Mouse (Mus musculus) urinary bladder, postnatal 10 days (tissue): ENCODE measurements around the gene Slc22a17.

Experiments used
- DNase-seq: peaks from one replicate; pipeline ENCODE4 v3.0.0; 2022; ENCODE audit warnings: low spot score

Slc22a17 gene

GRCm38 (mm10) chr14:54939434-54940175 is 26.7 kb upstream of the Slc22a17 start:
- no peak for DNase-seq

DNA sequence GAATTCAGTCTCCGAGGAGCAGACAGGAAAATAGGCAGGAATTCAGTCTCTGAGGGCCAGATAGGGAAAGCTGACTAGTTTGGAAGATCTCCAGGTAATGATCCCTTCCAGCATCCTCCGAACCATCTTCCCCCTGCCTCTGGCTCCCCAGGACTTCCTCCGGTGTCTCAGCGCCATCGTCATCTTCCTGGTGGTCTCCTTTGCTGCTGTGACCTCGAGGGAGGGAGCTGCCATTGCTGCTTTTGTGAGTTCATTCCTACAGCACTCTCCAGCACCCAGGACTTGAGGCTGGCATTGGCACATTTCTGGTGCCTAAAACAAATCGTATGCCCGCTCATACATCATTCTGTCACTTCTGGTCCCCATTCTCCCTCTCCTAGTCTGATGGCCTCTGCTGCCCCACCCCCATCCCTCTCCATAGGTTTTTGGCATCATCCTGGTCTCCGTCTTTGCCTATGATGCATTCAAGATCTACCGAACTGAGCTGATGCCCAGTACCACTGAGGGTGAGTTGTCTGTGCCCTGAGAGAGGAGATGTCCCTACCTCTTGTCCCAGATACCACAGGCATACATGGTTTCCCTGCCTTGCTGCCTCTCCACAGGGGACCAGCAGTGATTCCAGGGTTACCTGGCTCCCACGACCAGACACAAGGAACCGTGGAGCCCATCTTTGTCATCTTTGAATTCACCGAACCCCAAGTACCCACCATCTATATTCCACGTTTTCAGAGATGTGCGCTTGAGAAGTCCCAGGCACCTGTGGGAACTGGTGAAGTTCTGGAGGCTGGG is 25.7 kb upstream of the Slc22a17 start:
- no peak for DNase-seq

DNA sequence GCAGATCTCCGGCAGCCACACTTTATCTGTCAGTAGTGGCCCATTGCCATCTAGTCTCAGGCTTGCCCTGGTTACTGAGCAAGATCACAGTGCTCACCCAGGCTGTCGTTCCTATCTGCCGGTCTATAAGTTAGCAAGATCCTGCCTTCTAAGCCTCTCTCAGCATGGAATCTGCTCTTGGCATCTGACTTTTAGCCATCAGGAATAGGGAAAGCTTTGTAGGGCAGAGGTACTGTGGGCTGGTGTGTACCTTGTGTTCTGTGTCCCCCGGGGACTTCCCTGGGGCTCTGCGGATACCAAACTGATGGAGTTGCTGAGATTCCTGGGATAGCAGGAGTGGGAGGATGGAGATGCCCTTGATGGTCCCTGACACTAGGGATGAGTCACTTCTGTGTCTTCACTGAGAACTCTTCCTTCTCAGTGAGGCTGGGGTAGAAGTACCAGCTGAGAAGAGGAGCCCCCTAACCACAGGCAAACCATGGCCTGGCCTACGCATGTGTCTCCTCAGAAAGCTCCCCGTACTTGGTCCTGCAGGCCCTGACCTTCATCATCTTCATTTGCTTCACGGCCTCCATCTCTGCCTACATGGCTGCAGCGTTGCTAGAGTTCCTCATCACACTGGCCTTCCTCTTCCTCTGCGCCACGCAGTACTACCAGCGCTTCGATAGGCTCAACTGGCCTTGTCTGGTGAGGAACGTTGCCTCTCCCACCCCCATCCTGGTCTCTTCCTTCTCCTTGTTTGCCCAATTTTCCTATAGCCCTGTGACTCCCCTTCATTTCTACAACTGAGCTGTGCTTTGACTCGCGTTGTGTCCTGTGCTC is 24.6 kb upstream of the Slc22a17 start:
- DNase-seq = no peak

- DNase-seq = no peak
Measured at GRCm38 (mm10) chr14:54936831-54937160, 23.9 kb upstream of the Slc22a17 start.

- DNase-seq = no peak
Measured at GRCm38 (mm10) chr14:54935904-54936830, 23.2 kb upstream of the Slc22a17 start, which contains the start of gene Cmtm5. Gene Cmtm5 (plus strand): TSS chr14:54936261.

DNA sequence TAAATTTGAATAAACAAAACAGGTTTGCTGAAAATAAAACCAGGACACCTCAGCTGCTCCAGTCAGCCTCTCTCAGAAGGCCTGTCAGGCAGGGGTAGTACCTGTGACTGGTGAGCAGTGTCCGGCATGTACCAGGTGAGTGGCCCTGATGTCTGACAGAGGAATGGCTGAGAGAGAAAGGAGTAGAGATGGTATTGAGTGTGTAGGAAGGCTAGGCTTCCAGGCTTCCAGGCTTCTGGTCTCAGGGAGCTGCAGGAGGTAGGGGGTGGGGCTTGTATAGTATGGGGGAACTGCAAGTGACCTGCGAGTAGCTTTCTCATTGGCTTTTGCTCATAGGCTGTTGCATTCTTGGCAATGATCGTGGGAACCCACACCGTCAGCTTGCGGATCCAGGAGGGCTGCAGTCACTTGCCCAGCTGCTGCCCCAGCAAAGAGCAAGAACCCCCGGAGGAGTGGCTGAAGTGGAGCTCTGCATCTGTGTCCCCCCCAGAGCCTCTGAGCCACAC is 19.8 kb upstream of the Slc22a17 start, which contains the start of gene Il25:
TSS of gene Il25 (plus strand) at position 51 of the 506 bp plus-strand sequence.
- DNase-seq = no peak

GRCm38 (mm10) chr14:54930431-54930830 is 17.5 kb upstream of the Slc22a17 start:
- no peak for DNase-seq

DNA sequence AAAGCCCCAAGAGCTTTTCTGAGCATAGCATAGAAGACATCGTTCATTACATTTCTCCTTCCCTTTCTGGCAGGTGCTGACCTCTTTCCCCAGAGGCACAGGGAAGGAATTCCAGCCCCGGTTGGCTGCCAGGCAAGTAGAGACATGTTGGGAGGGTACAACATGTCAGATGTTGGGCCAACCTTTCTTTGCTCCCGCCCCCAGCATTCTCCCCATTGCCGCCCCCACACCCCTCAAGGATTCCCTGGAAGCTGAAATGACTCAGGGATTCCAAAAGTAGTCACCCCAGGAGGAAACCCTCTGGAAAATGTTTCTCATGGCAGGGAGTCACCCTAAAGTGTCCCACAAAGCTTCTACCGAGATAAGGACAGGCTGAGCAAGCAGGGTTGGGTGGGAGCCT is 16.9 kb upstream of the Slc22a17 start:
- no peak for DNase-seq

DNA sequence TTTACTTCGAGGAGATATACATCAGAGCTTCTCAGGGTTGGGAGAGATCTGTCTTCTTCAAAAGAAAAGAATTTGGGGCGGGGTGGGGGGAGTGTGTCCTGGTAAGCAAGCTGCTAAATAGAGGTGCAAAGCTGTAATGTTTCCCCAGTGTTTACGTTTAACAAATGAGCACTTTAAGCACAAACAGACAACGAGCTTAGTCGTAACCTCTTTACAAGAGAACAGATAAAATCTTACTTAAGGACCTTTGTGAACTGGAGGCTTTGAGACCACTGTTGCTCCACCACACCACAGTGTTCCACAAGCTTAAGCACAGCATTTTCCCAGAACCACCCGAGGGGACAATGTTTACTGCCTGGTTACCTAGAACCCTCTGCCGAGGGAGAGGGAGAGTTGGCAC is 14.4 kb upstream of the Slc22a17 start:
- no peak for DNase-seq

DNA sequence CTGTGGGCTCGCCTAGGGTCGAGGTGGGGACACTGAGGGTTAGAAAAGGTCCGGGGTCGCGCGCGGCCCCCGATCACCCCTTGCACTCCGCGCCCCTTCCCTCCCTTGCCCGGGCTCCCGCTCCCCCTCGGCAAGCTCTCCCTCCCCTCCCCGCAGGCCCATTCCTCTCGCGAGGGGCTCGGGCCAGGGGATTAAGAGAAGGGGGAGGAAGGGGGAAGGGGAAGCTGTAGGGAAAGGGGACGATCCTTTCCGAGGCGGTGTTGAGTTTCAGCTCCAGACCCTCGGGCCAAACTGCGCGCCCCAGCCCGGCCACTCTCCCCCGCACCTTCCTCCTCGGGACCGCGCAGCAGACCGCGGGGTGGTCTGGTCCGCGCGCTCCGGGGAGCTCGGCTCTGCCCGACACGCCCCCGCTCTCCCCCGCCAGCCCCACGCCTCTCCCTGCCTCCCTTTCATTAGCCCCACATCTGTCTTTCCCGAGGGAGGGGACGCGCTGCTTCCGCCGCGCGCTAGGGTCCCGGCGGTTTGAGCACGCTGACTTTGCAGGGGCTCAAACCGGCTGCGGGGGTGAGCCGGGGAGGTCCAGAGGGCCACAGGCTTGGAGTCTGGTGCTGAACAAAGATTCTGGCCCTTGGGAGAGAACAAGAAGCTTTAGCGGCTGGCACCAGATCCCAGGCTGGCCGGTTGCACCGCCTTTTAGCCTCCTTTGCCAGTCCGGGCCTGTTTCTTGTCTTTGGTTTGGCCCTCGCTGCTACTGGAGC is 13.6 kb upstream of the Slc22a17 start:
- no peak for DNase-seq

DNA sequence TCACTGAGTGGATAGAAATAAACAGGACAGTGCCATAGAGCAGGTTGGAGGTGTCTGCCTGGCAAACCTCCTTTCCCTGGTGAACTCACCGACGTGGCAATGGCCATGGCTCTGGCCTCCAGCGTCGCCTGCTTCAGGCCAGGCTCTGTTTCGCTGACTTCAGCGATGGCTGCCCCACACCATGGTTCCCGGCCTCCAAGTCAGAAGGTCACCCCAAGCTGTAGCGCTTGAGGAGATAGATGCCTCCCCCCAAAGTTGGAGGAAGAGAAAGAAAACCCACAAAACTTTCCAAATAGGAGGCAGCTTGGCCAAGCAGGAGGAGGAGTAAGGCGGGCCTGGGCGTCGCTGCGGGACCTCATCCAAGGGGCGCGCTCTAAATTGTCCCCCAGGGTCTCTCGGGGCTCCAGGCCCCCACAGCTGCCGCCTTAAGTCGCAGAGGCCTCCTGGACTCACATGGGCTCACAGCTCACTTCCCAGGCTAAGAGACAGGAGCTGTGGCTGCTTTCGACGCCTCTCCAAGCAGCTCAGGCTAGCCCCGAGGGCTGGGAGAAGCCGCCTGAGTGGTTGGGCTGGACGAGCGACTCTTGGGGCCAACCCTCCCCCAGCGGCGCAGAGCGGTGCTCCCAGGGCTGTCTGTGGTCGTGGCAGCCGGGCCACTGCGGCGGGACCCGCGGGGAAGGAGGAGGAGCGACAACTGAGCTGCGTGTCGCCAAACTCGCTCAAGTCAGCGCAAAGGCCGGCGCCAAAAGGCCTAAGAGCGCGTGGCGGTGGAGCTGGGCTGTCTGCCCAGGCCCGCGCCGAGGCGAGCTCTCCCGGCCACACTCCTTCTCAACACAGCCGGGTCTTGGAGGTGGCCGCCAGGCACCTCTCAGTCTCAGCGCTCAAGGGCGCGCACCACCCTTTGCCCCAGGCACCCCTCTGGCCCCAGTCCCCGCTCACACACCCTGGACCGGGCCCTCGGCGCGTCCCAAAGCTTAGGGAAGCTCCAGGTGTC is 12.7 kb upstream of the Slc22a17 start, which contains the start of gene Efs:
TSS of gene Efs (minus strand) at position 778 of the 994 bp plus-strand sequence.
- peak; percentile 44 for DNase-seq

DNA sequence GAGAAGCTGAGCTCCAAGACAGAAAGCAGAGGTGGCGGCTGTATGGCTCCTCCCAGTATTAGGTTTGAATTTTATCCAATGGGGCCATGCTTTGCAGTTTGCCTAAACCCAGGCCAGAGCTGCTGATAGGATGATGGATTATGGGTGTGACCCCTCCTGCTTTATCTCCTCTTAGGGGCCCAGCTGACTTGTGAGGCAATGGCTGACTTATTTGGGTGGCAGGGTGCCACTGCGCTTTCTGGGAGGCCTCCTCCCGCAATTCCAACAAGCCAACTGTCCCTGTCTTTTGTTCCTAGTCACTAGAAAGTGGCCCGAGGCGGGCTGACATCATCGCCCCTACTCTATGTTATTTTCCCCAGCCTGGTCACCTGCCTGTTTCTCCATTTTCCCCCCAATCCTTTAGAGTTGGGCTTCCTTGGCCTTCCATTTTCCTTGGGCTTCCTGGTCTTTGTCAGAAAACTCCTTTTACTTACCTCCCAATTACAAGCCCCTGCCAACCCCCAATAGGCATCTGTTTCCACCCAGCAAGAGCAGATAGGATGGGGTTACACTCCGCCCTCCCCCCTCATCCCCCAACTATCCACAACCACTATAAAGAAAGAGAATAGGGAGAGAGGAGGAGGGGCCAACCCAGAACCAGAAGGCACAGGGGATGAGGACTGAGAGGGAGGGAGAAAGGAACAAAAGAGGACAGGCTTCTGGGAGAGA is 11.9 kb upstream of the Slc22a17 start:
- DNase-seq = no peak

DNA sequence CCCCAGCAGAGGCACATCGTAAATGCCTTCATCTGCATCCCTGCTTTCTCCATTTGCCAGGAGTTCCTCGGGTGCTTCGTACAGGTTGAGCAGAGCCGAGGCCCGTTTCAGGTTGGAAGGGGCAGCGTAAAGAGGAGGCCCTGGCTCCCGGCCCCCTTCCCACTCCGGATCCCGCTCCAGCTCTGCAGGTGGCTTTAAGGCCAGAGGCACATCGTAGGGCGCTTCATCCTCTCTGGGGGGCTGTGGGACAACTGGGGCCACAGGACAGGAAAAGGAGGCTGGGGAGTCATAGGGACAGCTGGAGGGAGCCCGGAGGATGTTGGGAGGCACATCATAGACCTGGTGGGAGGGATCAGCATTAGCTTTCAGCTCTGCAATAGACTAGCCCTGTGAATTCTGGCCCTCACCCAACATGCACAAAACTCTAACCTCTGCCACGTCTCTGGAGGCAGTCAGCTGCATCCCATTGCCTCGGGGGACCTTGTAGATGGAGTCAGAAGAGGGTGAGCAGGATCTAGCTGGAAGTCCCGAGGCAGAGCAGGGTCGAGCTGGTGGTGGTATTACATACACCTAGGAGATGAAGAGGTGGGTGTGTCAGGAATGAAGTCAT is 7.2 kb upstream of the Slc22a17 start:
- no peak for DNase-seq

DNA sequence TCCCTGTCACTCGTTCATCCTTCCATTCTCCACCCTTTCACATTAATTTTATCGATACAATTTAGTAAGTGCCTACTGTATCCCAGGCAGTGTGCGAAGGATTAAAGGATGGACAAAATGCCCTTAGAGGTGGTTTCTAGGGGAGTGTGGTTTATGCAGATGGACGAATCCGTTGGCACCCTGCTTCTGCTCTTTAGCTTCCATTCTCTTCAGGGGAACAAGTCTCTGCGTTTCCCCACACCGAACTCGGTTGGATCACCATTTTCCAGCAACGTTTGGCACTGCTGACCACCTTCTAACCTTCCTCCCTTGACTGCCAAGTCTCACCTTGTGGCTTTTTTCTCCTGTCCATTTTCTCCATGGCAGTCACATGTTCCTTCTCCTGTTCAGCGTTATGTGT is 411 bp upstream of the Slc22a17 start:
- DNase-seq = no peak

DNA sequence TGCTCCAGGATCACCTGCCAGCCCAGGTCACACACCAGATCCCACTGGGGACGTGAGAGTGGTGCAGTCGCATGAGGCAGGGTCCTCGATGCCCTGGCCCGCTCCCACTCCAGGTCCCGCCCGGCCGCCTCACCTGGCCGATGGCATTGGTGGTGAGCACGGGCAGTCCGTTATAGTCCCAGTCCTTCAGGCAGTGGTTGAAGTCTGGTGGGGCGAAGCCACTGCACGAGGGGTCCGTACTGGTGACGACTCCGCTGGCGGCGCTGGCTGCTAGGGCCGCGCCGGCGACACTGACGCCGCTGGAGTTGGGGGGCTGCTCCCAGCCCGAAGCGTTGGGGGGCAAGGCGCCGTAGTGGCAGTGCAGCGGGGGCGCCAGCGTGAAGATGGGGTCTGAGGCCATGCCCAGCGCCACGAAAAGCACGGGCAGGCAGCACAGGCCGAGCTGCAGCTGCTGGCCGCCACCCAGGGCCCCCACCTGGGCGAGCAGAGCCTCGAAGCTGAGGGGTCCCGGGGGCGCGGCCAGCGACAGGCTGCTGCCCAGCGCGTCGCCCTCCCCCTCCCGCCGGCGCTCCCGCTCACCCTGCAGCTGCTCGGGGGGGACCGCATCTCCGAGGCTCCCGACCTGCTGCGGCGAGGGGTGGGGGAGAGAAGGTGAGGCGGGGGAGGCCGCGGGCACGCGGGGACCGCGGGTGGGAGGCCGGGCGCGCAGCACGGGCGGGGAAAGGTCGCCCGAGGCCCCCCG is 652 bp downstream of the Slc22a17 start:
- DNase-seq = no peak

DNA sequence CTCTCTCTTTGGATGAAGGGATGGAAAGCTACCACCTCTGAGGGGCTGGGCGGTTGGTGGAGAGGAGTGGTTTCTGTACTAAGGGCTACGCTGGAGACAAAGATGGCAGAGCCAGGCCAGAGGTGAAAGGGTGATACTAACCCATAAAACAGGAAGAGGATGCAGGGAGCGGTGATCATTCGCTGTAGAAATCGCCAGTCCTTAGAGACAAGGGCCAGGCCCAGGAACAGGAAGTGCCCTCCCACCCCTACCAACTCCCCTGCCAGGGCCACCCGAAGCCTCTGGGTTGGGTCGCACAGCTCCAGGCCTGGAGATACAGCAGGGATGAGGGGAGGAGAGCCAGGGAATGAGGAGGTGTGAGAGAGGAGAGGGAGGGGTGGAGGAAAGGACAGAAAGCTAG is 4.2 kb downstream of the Slc22a17 start:
- no peak for DNase-seq

- no peak for DNase-seq
Measured at GRCm38 (mm10) chr14:54903641-54904040, 9.3 kb downstream of the Slc22a17 start.
